Comparison of ENCODE assay signal across 16 mouse cellular contexts in the genomic region with DNA sequence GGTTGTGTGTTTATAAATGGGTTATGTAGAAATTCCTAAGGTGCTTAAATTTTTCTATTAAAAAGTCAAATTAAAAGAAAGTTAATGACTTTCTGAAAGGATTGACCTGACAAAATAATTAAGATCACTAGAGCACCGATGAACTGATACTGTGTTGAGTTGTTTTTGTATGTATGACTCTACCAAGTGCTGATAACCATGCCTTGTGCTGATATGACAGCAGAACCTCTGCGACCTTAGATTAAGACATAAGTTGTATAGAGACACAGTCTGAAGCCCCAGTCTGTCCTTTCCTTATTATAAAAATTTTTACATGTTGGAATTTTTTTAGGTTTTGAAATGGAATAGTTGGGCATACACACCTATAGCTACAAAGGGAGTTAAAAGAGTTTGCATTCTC.
"Had no signal": no experiment of that assay in that cellular context is flagged by ENCODE, and none has a peak within 500 bp of the region (broad histone marks: within the 10 kb centered on the region; RNA-seq: fewer than 3 reads in every experiment).

No protein-coding gene starts in this region.

- H3K4me2 ChIP-seq: neural tube, embryonic 13.5 days; neural tube, embryonic 15.5 days; stomach, embryonic 15.5 days had no signal

- DNase-seq: retina, postnatal 1 day; right cerebral cortex, adult 18-20 months; right cerebral cortex, postnatal 14 days; right cerebral cortex, postnatal 25 days; right cerebral cortex, postnatal 4 days; spleen, adult 18-20 months; thymus, adult 18-20 months; thymus, adult 2 months; thymus, postnatal 14 days; thymus, postnatal 25 days; thymus, postnatal 36 days; thymus, postnatal 4 days had no signal

- H3K9ac ChIP-seq: neural tube, embryonic 13.5 days; neural tube, embryonic 15.5 days; stomach, embryonic 15.5 days had no signal

- H3K36me3 ChIP-seq: neural tube, embryonic 13.5 days; neural tube, embryonic 15.5 days; stomach, embryonic 15.5 days had no signal

- H3K9me3 ChIP-seq: neural tube, embryonic 13.5 days; neural tube, embryonic 15.5 days; stomach, embryonic 15.5 days had no signal

- H3K27ac ChIP-seq: neural tube, embryonic 13.5 days; neural tube, embryonic 15.5 days; stomach, embryonic 15.5 days; stomach, postnatal 0 days had no signal

- H3K27me3 ChIP-seq: neural tube, embryonic 13.5 days; neural tube, embryonic 15.5 days; stomach, embryonic 15.5 days had no signal

- H3K4me1 ChIP-seq: neural tube, embryonic 13.5 days; neural tube, embryonic 15.5 days; stomach, embryonic 15.5 days had no signal

- H3K4me3 ChIP-seq: neural tube, embryonic 13.5 days; neural tube, embryonic 15.5 days; stomach, embryonic 15.5 days had no signal
